In genomic region chr11:101199555-101199954, GRCm38 (mm10) we compare ENCODE assay signal across 13 mouse cellular contexts. TPM values are rescaled to one million over a fixed set of nuclear protein-coding genes. Genes with fewer than 3 reads are reported as not detected.
"Had no signal": no experiment of that assay in that cellular context is flagged by ENCODE, and none has a peak within 500 bp of the region (broad histone marks: within the 10 kb centered on the region; RNA-seq: fewer than 3 reads in every experiment).

No protein-coding gene starts in this region.

- H3K4me3 ChIP-seq: limb, embryonic 15.5 days; lung, embryonic 15.5 days; stomach, embryonic 15.5 days had no signal

- ATAC-seq: intestine, postnatal 0 days; midbrain, embryonic 16.5 days had no signal

- H3K27me3 ChIP-seq: limb, embryonic 15.5 days; lung, embryonic 15.5 days; stomach, embryonic 15.5 days had no signal

- H3K27ac ChIP-seq: limb, embryonic 15.5 days; lung, embryonic 15.5 days; macrophage; stomach, embryonic 15.5 days had no signal

- H3K9ac ChIP-seq: limb, embryonic 15.5 days; lung, embryonic 15.5 days; stomach, embryonic 15.5 days had no signal

- H3K9me3 ChIP-seq: limb, embryonic 15.5 days; lung, embryonic 15.5 days; stomach, embryonic 15.5 days had no signal

- DNase-seq: kidney, adult 8-10 months; kidney, postnatal 25 days; lung, postnatal 14 days; right cerebral cortex, postnatal 14 days; thymus, adult 2 months; thymus, postnatal 25 days had no signal

- H3K4me2 ChIP-seq: limb, embryonic 15.5 days; lung, embryonic 15.5 days; midbrain, embryonic 11.5 days; stomach, embryonic 15.5 days had no signal

- H3K4me1 ChIP-seq: limb, embryonic 15.5 days; lung, embryonic 15.5 days; stomach, embryonic 15.5 days had no signal

RNA-seq across cellular contexts. Expression of gene Ccr10, which starts 24.3 kb away (rescaled TPM):
- polyA plus RNA-seq: macrophage; midbrain, embryonic 11.5 days had no signal
